Mouse (Mus musculus): ENCODE measurements around the gene Id2.

Id2 gene

GRCm38 (mm10) chr12:25073374-25073773 lies 23.6 kb downstream of the Id2 start:
- DNase-seq, result no peak

- DNase-seq, result no peak
Measured at GRCm38 (mm10) chr12:25062264-25062663, 34.7 kb downstream of the Id2 start.

- DNase-seq, result no peak
Measured at GRCm38 (mm10) chr12:25060901-25061300, 36.0 kb downstream of the Id2 start.

DNA sequence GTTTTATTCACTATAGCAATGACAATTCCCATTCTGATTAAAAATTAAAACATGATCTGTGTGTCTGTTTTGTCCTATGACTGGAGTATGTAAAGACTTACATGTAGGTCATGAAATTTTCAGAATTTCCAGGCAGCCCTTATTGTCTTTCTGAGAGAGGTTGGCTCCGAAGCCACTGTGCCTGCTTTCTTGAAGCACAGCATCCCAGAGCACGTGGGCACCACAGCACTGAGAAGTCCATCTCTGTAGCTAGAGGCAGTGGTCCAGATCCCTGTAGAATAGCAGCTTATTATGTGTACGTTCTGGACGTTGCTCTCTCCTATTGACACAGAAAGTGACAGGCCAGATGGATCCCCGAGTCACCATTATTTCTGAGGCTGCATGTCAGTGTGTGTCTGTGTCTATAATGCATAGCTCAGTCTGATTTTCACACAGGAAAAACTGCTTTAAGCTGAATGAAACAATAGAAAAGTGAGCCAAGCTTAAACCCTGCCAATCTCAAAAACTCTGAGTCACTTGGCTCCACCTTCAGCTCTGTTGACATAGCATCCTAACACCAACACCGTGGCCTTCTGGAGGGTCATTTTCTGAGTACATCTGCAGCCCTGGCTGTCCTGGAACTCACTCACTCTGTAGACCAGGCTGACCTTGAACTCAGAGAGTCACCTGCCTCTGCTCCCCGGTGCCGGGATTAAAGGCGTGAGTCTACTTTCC lies 37.3 kb downstream of the Id2 start:
- DNase-seq, result no peak

DNA sequence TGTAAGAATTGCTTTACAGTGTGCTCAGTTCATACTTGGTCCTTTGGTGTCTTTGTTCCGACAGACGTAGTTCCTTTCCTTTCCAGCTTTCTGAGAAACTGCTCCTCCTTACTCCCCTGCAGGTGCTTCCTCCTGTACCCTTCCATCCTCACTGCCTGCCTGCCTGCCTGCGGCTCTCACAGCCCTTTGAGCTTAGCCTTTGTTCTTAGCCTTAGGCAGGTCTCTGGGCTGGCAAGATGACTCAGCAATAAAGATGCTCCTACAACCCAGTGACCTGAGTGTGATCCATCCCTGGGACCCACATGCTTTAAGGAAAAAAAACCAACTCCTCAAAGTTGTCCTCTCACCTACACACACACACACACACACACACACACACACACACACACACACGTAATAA lies 42.0 kb downstream of the Id2 start:
- no peak for DNase-seq

DNA sequence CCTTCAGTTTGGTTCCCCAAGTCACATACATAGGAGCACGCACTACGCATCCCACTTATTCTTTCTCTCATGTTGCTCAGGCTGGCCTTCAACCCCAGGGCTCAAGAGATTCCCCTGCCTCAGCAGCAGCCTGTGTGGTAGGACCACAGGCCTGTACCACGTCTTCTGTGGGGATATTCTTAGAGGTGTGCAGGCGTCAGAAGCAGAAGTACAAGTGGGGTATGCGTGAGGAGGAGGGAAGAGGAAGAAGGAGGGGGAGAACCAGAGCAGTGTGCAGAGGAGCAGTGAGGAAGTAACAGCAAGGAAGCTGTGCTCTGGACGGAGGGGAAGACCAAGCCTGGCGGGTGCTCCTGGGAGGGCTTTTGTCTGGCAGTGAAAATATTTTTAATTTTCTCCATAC lies 42.4 kb downstream of the Id2 start:
- no peak for DNase-seq

DNA sequence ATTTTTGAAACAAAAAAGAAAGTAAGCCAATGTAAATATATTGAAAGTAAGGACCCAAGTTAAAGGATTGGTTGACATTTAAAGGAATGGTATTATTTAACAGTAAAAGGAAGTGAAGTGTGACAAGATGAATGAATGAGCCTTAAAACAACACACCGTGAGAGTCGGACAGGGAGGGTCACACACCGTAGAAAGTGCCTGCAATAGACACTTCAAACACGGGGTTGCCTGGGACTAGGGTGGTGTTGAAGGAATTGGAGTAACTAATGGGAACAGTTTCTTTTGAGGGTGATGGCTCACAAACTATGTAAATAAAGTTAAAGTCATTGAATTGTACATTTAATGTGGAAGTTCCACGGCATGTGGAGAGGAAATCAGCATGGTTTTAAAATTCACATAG lies 47.7 kb downstream of the Id2 start:
- DNase-seq, result no peak

DNA sequence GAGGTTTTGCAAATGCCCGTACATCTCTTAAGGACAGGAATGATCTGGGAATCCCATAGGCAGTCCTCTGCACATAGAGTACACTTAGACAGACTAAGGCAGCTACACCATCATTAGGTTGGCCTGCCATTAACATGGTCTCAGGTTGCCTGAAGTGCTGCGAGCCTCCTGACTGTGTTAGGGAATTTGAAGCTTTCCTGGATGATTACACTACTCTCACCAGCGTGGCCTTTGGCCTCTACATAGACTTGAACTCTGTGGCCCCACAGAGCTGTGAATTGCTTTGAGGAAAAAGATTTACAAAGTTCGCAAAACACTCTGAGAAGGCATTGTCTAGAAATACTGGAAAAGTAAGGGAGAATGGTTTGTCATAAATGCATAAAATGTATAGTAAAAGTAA lies 52.4 kb downstream of the Id2 start:
- no peak for DNase-seq

DNA sequence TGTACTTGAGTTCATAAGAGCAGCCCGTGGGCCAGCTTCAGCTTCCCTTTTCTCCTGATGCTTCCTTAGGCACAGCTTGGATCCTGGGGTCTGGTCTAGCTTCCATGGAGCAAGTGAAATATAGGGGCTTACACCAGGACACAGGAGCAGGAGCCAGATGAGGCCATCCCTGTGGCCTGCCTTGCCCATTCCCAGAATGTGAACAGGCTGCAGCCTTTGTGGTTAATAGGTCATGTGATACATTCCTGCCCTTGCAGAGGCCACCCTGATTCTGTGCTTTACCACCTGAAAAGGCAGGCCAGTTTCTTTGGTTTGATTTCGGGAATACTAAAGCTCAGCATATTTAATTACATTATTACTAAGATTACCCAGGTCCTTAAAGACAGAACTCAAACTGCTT lies 52.9 kb downstream of the Id2 start:
- no peak for DNase-seq
